11 mouse cellular contexts compared by ENCODE assay signal in genomic region chr11:10046593-10046992, GRCm38 (mm10).
"Had no signal": no experiment of that assay in that cellular context is flagged by ENCODE, and none has a peak within 500 bp of the region (broad histone marks: within the 10 kb centered on the region; RNA-seq: fewer than 3 reads in every experiment).

No protein-coding gene starts in this region.

- H3K9ac ChIP-seq: limb, embryonic 13.5 days; liver, embryonic 14.5 days; stomach, embryonic 15.5 days had no signal

- H3K27me3 ChIP-seq: limb, embryonic 13.5 days; stomach, embryonic 15.5 days had no signal

- H3K27ac ChIP-seq: limb, embryonic 13.5 days; liver, embryonic 14.5 days; stomach, embryonic 15.5 days had no signal

- H3K4me1 ChIP-seq: stomach, embryonic 15.5 days had no signal

- H3K4me3 ChIP-seq: limb, embryonic 13.5 days; stomach, embryonic 15.5 days had no signal

- H3K4me2 ChIP-seq: limb, embryonic 13.5 days; stomach, embryonic 15.5 days had no signal

- H3K9me3 ChIP-seq: limb, embryonic 13.5 days; stomach, embryonic 15.5 days had no signal

- H3K36me3 ChIP-seq: limb, embryonic 13.5 days; stomach, embryonic 15.5 days had no signal

- DNase-seq: kidney, adult 8-10 months; kidney, postnatal 25 days; layer of hippocampus, adult 9-11 months; lung, adult 18-20 months; lung, postnatal 36 days; right cerebral cortex, postnatal 14 days; thymus, adult 2 months; thymus, postnatal 25 days had no signal
